Mouse (Mus musculus) heart, embryonic 12.5 days (tissue): ENCODE results near the gene Inca1. TPM values are rescaled to one million over a fixed set of nuclear protein-coding genes. Genes with fewer than 3 reads are reported as not detected.
A peak's percentile ranks its signal among the peaks of the same experiment; 100 is the strongest.

Source experiments
- ATAC-seq: fragments of 200-750 bp; cut with Nextera tagmentation; 2 replicates; pipeline ENCODE4 v1.8.0; 2017; ENCODE audit warnings: moderate TSS enrichment, moderate library complexity; ENCODE audit not compliant: insufficient number of reproducible peaks, low FRiP score
- H3K27ac ChIP-seq: fragments of 300-500 bp; sonication (generic); 2 replicates; pipeline ENCODE4 v1.5.1; 2016; ENCODE audit warnings: mild to moderate bottlenecking, moderate library complexity; ENCODE audit not compliant: poor library complexity, severe bottlenecking
- H3K27me3 ChIP-seq: fragments of 300-500 bp; sonication (generic); replicated peaks from 2 replicates; pipeline ENCODE4 v1.6.1; 2016; ENCODE audit warnings: mild to moderate bottlenecking, moderate library complexity
- H3K36me3 ChIP-seq: fragments of 300-500 bp; sonication (generic); 2 replicates; pipeline ENCODE4 v1.6.1; 2016; ENCODE audit warnings: mild to moderate bottlenecking, moderate library complexity
- H3K4me1 ChIP-seq: fragments of 300-500 bp; sonication (generic); replicated peaks from 2 replicates; pipeline ENCODE4 v1.6.1; 2016; ENCODE audit warnings: mild to moderate bottlenecking
- H3K4me2 ChIP-seq: fragments of 300-500 bp; sonication (generic); 2 replicates; pipeline ENCODE4 v1.6.1; 2016; ENCODE audit warnings: mild to moderate bottlenecking, moderate library complexity
- H3K4me3 ChIP-seq: fragments of 300-500 bp; sonication (generic); 2 replicates; pipeline ENCODE4 v1.5.1; 2016; ENCODE audit warnings: mild to moderate bottlenecking
- H3K9ac ChIP-seq: fragments of 300-500 bp; sonication (generic); 2 replicates; pipeline ENCODE4 v1.6.1; 2016; ENCODE audit warnings: mild to moderate bottlenecking, moderate library complexity
- H3K9me3 ChIP-seq: fragments of 300-500 bp; sonication (generic); replicated peaks from 2 replicates; pipeline ENCODE4 v1.6.1; 2016; ENCODE audit warnings: mild to moderate bottlenecking, moderate library complexity
- WGBS: fragments of 180-500 bp; shearing (Covaris S2); methylation state at CpG from one replicate; pipeline ENCODE4 v1.1.7; 2016; 5-methylcytosine and 5-hydroxymethylcytosine counted together
- polyA plus RNA-seq: library from polyadenylated mRNA; unstranded; fragments of >200 nt; fragmentation: Nextera tagmentation; extraction: Ambion mirVana; gene quantifications from 2 replicates; pipeline ENCODE4 v1.2.1, GENCODE M21; 2016

Gene Inca1
- polyA plus RNA-seq, 1 experiment from 2014 or later = 1.7 TPM

DNA sequence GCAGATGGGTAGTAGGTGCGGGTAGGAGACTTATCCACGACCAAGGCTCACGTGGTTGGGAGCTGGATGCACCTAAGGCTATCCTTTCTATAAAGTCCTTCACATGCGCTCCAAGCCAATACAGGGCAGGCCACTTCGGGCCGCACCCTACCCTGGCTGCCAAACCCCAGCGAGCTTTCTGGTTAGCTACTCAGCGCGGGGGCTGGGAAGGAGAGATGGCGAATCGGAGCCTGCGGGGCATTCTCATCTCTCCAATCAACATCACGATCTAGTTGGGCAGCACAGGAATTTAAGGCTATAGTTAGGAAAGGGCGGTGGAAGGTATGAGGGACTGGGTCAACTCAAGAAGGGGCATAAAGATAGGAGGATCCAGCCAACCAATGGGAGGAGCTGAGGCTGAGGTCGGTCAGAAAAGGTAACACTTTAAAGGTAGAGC is 31.6 kb downstream of the Inca1 start:
- peaks cover 36% of the 10 kb centered on the region for H3K4me1 ChIP-seq
- H3K9me3 ChIP-seq = no peaks in the 10 kb centered on the region
- no peaks in the 10 kb centered on the region for H3K27me3 ChIP-seq
- under 1% methylated on average over 15 of the region's 15 CpGs for WGBS
- ATAC-seq = peak; percentile 46
- peaks cover 46% of the 10 kb centered on the region for H3K36me3 ChIP-seq
- H3K4me3 ChIP-seq = peak overlapping the region; percentile 74
- H3K9ac ChIP-seq = peak overlapping the region; percentile 82
- peak overlapping the region; percentile 94 for H3K27ac ChIP-seq
- peak overlapping the region; percentile 96 for H3K4me2 ChIP-seq

DNA sequence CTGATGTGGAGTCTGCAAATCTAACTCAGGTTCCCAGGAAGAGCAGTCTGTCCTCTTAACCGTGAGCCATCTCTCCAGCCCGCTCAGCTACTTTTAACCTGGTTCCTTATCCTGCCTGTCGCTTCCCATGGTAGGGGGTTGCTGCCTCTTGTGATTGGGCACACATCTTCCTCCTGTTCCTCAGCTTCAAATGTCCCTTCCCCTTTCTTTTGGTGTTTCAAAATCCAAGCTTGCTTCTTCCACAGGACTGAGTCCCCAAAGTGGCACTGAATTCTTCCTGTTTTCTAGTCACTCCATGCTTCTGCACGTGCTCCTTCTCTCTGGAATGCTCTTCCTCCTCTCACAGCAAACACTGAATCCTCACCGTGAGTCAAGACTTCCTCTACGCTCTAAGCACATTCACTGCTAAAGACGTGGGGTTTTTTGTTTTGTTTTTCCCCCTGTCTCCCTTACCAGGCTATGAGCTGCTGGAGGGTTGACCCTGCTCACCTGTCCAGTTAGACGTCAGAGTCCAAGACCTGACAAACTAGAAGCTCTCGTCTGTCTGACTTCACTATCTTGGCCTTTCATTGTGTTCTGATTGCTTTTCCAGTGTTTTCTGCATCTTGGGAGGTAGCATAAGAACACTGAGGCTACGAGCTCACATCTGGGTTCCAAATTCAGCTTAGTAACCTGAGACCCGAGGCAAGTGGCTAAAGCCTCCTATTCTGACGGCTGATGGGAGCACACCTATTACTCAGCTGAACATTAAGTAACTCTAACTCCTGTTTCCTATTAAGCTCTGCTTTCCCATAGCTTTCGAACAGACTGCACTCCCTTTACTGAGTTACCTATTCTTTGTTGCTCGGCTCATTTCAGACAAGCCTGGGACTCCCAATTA is 32.4 kb downstream of the Inca1 start:
- ATAC-seq = no peak
- Histone ChIP-seq H3K4me1 (peaks cover 36% of the 10 kb centered on the region), H3K27ac (peak overlapping the region; percentile 94; the same call in 1 of the 2 replicates), H3K9ac (peak overlapping the region; percentile 50), H3K36me3 (peaks cover 52% of the 10 kb centered on the region), H3K27me3 (no peaks in the 10 kb centered on the region), H3K4me3 (peak overlapping the region; percentile 74), H3K4me2 (peak overlapping the region; percentile 96), H3K9me3 (no peaks in the 10 kb centered on the region)
- 68% methylated on average over 14 of the region's 14 CpGs for WGBS

DNA sequence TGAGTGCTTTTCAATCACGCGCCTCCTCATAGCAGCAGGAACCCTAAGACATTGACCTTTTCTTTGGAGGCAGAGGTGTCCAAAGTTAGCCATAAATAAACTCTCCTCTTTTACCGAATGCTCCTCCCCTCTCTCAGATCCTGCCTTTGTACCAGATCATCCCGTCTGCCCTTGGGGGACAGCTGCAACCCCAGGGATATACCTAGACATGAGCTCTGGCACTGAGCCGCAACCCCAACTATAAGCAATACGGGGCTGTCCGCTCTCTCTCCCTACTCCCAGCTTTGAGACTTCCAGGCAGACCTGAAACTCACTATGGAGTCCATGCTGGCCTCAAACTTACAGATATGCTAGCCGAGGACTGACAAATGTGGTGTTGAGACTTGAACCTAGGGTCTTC is 33.3 kb downstream of the Inca1 start:
- WGBS = 92% methylated on average over 8 of the region's 8 CpGs
- no peak for ATAC-seq
- H3K27me3 ChIP-seq = no peaks in the 10 kb centered on the region
- no peak overlapping the region for H3K4me2 ChIP-seq
- H3K4me3 ChIP-seq = no peak overlapping the region
- peaks cover 58% of the 10 kb centered on the region for H3K36me3 ChIP-seq
- no peak overlapping the region for H3K9ac ChIP-seq
- no peak overlapping the region for H3K27ac ChIP-seq
- no peaks in the 10 kb centered on the region for H3K9me3 ChIP-seq
- peaks cover 29% of the 10 kb centered on the region for H3K4me1 ChIP-seq

DNA sequence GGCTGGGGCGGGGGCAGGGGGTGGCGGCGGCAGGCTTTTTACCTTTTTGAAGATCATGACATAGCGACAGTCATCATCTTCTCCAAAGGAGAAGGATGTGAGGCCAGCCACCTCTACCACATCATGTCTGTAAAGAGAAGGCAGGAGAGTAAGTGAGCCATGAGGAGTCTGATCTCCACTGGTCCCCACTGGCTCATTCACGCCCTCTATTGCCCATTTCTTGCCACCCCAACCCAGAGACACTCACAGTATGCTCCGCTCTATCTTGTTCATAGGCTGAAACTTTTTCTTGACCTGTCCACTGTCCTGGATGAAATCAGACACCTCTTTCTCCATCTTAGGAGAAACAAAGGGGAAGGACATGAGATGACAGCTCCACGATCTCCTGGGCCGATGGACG is 35.2 kb downstream of the Inca1 start:
- H3K9me3 ChIP-seq = no peaks in the 10 kb centered on the region
- no peak overlapping the region for H3K9ac ChIP-seq
- peaks cover 70% of the 10 kb centered on the region for H3K36me3 ChIP-seq
- H3K4me1 ChIP-seq = peaks cover 21% of the 10 kb centered on the region
- WGBS = 91% methylated on average over 9 of the region's 9 CpGs
- H3K4me2 ChIP-seq = no peak overlapping the region
- no peak for ATAC-seq
- no peak overlapping the region for H3K27ac ChIP-seq
- no peaks in the 10 kb centered on the region for H3K27me3 ChIP-seq
- H3K4me3 ChIP-seq = no peak overlapping the region

DNA sequence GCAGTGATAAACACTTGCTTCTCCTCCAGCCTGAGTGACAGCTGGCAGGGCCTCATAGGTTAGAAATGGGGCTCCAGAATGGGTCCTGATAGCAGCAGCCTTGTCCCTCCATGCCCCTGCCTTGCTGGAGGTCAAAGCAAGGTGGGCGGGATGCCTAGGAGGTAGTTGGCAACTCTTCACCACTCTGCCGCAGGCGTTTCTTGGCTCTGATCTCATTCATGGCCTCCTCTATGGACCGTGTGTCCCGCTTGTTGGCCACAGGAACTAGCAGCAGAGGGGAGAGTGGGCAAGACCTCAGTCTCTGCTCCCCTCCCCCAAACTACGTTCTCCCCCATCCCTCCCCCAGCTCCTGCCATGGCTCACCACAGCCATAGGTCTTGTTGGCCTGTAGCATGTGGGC is 36.0 kb downstream of the Inca1 start:
- Histone ChIP-seq H3K27ac (0 out of 2 replicates have a peak overlapping the region, but pooled peaks have one; percentile 14), H3K9me3 (no peaks in the 10 kb centered on the region), H3K4me2 (no peak overlapping the region), H3K4me3 (no peak overlapping the region), H3K4me1 (peaks cover 27% of the 10 kb centered on the region), H3K27me3 (no peaks in the 10 kb centered on the region), H3K36me3 (peaks cover 78% of the 10 kb centered on the region), H3K9ac (no peak overlapping the region)
- ATAC-seq = no peak
- 87% methylated on average over 6 of the region's 6 CpGs for WGBS

DNA sequence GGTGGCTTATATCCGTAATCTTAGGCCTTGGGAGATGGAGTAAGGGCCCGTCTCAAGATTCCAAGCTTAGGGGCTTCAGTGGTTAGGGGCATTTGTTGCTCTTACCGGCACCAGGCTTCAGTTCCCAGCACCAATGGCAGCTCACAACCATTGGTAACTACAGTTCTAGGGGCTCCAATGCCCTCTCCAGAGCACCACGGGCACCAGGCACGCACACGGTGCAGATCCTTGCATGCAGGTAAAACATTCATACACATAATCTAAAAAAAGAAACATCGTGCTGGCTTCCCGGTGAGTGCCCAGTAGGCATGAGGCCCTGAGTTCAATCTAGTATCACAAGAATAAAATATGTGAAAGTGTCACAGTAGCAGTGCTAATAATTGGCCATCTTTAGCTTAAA is 36.9 kb downstream of the Inca1 start:
- H3K4me3 ChIP-seq = no peak overlapping the region
- H3K9ac ChIP-seq = no peak overlapping the region
- peaks cover 36% of the 10 kb centered on the region for H3K4me1 ChIP-seq
- ATAC-seq = no peak
- H3K9me3 ChIP-seq = no peaks in the 10 kb centered on the region
- H3K36me3 ChIP-seq = peaks cover 79% of the 10 kb centered on the region
- H3K27ac ChIP-seq = no peak overlapping the region
- H3K27me3 ChIP-seq = no peaks in the 10 kb centered on the region
- 81% methylated on average over 8 of the region's 8 CpGs for WGBS
- H3K4me2 ChIP-seq = no peak overlapping the region

DNA sequence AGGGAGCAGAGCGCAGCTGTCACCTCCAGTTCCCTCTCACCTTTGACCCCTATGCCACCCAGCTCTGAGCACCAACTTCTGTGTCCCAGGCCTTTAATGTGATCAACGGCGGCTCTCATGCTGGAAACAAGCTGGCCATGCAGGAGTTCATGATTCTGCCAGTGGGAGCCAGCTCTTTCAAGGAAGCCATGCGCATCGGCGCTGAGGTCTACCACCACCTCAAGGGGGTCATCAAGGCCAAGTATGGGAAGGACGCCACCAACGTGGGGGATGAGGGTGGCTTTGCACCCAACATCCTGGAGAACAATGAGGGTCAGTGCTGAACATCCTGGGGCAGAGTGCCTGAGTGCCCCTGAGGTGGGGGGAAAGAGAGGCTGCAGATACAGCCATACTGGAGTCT is 39.4 kb downstream of the Inca1 start:
- H3K36me3 ChIP-seq = peaks cover 62% of the 10 kb centered on the region
- H3K9ac ChIP-seq = no peak overlapping the region
- no peaks in the 10 kb centered on the region for H3K27me3 ChIP-seq
- ATAC-seq = no peak
- H3K27ac ChIP-seq = no peak overlapping the region
- H3K4me3 ChIP-seq = no peak overlapping the region
- H3K4me2 ChIP-seq = no peak overlapping the region
- WGBS = 85% methylated on average over 8 of the region's 8 CpGs
- no peaks in the 10 kb centered on the region for H3K9me3 ChIP-seq
- H3K4me1 ChIP-seq = peaks cover 51% of the 10 kb centered on the region

DNA sequence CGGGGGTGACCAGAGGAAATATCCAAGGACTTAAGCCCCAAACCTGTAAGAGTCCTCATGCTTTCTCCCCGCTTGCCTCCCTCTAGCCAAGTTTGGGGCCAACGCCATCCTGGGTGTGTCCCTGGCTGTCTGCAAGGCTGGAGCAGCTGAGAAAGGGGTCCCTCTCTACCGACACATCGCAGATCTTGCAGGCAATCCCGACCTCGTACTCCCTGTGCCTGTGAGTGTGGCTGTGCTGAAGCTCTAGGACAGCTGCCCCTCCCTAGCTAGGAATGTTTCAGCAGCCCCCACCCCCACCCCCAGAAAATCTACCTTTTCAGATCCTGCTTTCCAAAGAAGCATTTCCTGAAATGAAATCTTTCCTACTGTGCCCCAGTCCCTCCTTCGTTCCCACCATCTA is 41.0 kb downstream of the Inca1 start:
- H3K4me3 ChIP-seq = no peak overlapping the region
- H3K27ac ChIP-seq = no peak overlapping the region
- ATAC-seq = no peak
- H3K36me3 ChIP-seq = peaks cover 48% of the 10 kb centered on the region
- H3K4me1 ChIP-seq = peaks cover 47% of the 10 kb centered on the region
- H3K4me2 ChIP-seq = peak overlapping the region; percentile 82
- 59% methylated on average over 8 of the region's 8 CpGs for WGBS
- H3K9me3 ChIP-seq = no peaks in the 10 kb centered on the region
- H3K27me3 ChIP-seq = no peaks in the 10 kb centered on the region
- H3K9ac ChIP-seq = peak overlapping the region; percentile 60; the same call in 1 of the 2 replicates

DNA sequence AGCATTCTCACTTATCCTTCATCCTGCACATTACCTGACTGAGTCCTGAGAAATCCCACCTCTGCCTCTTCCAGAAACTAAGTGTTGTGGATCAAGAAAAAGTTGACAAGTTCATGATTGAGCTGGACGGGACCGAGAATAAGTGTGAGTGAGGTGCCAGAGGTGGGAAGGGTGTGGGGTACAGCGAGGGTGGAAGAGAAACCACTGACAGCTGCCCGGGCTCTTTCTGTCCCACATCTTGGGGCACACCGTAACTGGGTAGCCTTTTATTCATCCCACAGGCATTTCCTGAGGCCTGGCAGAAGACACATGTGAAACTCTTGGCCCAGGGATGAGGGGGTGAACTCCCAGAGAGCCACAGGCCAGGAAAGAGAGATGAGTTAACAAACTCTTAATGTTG is 41.4 kb downstream of the Inca1 start:
- WGBS = 73% methylated on average over 5 of the region's 5 CpGs
- peaks cover 44% of the 10 kb centered on the region for H3K36me3 ChIP-seq

DNA sequence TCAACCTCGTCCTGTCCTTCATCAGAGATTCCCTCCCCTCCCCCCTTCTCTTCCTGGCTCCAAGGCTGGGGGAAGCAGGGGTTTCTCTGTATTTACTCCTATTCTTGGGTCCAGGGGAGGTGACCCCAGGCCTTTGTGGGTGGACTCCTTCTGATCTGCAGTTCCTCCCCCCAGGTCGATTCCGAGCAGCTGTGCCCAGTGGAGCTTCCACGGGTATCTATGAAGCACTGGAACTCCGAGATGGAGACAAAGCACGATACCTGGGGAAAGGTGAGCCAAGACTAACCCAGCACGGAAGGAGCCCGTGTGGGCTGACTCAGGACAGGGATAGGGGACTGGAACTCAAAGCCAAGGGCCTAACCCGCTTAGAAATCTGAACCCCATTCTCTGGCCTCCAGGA is 42.0 kb downstream of the Inca1 start:
- Histone ChIP-seq H3K9me3 (no peaks in the 10 kb centered on the region), H3K36me3 (peaks cover 38% of the 10 kb centered on the region), H3K27me3 (no peaks in the 10 kb centered on the region), H3K4me2 (peak overlapping the region; percentile 82), H3K9ac (peak overlapping the region; percentile 94), H3K4me1 (peaks cover 45% of the 10 kb centered on the region), H3K4me3 (peak overlapping the region; percentile 78), H3K27ac (peak overlapping the region; percentile 96)
- ATAC-seq = no peak
- WGBS = 48% methylated on average over 9 of the region's 9 CpGs

More for the DNA sequence above, 41.4 kb downstream of the Inca1 start:
- Histone ChIP-seq H3K9ac (peak overlapping the region; percentile 94), H3K4me2 (peak overlapping the region; percentile 82), H3K27me3 (no peaks in the 10 kb centered on the region), H3K4me1 (peaks cover 45% of the 10 kb centered on the region), H3K4me3 (peak overlapping the region; percentile 78), H3K27ac (peak overlapping the region; percentile 39), H3K9me3 (no peaks in the 10 kb centered on the region)
- no peak for ATAC-seq

DNA sequence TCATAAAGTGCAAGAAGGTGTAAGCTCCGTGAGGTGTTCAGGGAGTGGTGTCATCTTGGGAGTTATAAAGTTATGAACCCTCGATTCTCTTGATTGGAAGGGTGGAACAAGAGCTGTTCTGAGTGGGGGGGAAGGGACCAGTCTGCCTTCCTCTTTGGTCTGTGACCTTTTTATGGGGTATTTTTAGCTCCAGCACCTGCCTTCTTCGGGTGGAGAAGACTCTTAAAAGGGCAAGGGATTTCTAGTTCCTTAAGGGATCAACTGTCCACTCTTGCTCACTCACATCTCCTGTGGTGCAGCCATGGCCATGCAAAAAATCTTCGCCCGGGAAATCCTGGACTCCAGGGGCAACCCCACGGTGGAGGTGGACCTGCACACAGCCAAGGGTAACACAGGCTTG is 42.4 kb downstream of the Inca1 start:
- Histone ChIP-seq H3K27ac (peak overlapping the region; percentile 96), H3K4me1 (peaks cover 49% of the 10 kb centered on the region), H3K36me3 (peaks cover 37% of the 10 kb centered on the region), H3K9ac (peak overlapping the region; percentile 94), H3K4me3 (peak overlapping the region; percentile 78), H3K4me2 (peak overlapping the region; percentile 82), H3K9me3 (no peaks in the 10 kb centered on the region), H3K27me3 (no peaks in the 10 kb centered on the region)
- 36% methylated on average over 6 of the region's 6 CpGs for WGBS
- no peak for ATAC-seq
